Mouse (Mus musculus) embryonic facial prominence, embryonic 13.5 days (tissue): ENCODE results near the gene Clrn3. TPM values are rescaled to one million over a fixed set of nuclear protein-coding genes. Genes with fewer than 3 reads are reported as not detected.

Experiments used
- ATAC-seq: fragments of 200-750 bp; cut with Nextera tagmentation; 2 replicates; pipeline ENCODE4 v1.8.0; 2017; ENCODE audit warnings: low read depth; ENCODE audit not compliant: insufficient number of reproducible peaks, insufficient read depth, low FRiP score, low TSS enrichment
- H3K27ac ChIP-seq: fragments of 300-500 bp; sonication (generic); 2 replicates; pipeline ENCODE4 v1.5.1; 2015; ENCODE audit warnings: moderate library complexity, mild to moderate bottlenecking, inconsistent platforms
- H3K27me3 ChIP-seq: fragments of 300-500 bp; sonication (generic); 2 replicates; pipeline ENCODE4 v1.6.1; 2015; ENCODE audit warnings: mild to moderate bottlenecking, inconsistent platforms
- H3K36me3 ChIP-seq: fragments of 300-500 bp; sonication (generic); 2 replicates; pipeline ENCODE4 v1.6.1; 2015; ENCODE audit warnings: mild to moderate bottlenecking, inconsistent platforms
- H3K4me1 ChIP-seq: fragments of 300-500 bp; sonication (generic); 2 replicates; pipeline ENCODE4 v1.6.1; 2015; ENCODE audit warnings: inconsistent platforms
- H3K4me2 ChIP-seq: fragments of 300-500 bp; sonication (generic); 2 replicates; pipeline ENCODE4 v1.6.1; 2015; ENCODE audit warnings: moderate library complexity, mild to moderate bottlenecking, inconsistent platforms
- H3K4me3 ChIP-seq: fragments of 300-500 bp; sonication (generic); 2 replicates; pipeline ENCODE4 v1.5.1; 2015; ENCODE audit warnings: mild to moderate bottlenecking, inconsistent platforms
- H3K9ac ChIP-seq: fragments of 300-500 bp; sonication (generic); 2 replicates; pipeline ENCODE4 v1.6.1; 2015; ENCODE audit warnings: mild to moderate bottlenecking, inconsistent platforms
- H3K9me3 ChIP-seq: fragments of 300-500 bp; sonication (generic); 2 replicates; pipeline ENCODE4 v1.6.1; 2016; ENCODE audit warnings: inconsistent platforms
- WGBS: fragments of 180-500 bp; shearing (Covaris S2); methylation state at CpG from one replicate; pipeline ENCODE4 v1.1.7; 2015; ENCODE audit warnings: mixed read lengths; 5-methylcytosine and 5-hydroxymethylcytosine counted together
- polyA plus RNA-seq: library from polyadenylated mRNA; unstranded; fragments of >200 nt; fragmentation: Nextera tagmentation; extraction: Ambion mirVana; gene quantifications from 2 replicates; pipeline ENCODE4 v1.2.1, GENCODE M21; 2015

Clrn3 gene
- polyA plus RNA-seq, 1 experiment from 2014 or later: not detected

DNA sequence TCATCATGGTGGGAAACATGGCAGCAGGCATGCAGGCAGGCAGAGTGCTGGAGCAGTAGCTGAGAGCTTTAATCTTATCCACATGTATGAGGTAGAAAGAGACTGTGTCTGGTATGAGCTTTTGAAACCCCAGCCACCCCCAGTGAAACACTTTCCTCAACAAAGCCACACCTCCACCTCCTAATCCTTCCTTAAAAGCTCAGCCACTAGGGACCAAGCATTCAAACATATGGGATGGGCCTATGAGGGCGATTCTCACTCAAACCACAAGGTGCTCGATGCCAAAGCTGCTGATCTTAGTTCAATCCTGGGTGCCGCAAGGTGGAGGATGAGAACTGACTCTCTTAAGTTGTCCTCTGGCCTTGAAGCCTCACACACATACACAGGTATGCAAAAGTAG is 25.1 kb upstream of the Clrn3 start:
- no peaks in the 10 kb centered on the region for H3K36me3 ChIP-seq
- H3K27me3 ChIP-seq: 0 out of 2 replicates have a peak, but pooled peaks cover 4% of the 10 kb centered on the region
- H3K27ac ChIP-seq: no peak overlapping the region
- H3K4me2 ChIP-seq: no peak overlapping the region
- H3K4me1 ChIP-seq: peaks cover 20% of the 10 kb centered on the region
- H3K9ac ChIP-seq: no peak overlapping the region
- no peak for ATAC-seq
- H3K4me3 ChIP-seq: no peak overlapping the region
- 76% methylated on average over 3 of the region's 3 CpGs for WGBS
- no peaks in the 10 kb centered on the region for H3K9me3 ChIP-seq

- H3K27ac ChIP-seq: no peak overlapping the region
- H3K9me3 ChIP-seq: no peaks in the 10 kb centered on the region
- no peaks in the 10 kb centered on the region for H3K36me3 ChIP-seq
- H3K4me3 ChIP-seq: no peak overlapping the region
- ATAC-seq: no peak
- peaks cover 22% of the 10 kb centered on the region for H3K4me1 ChIP-seq
- H3K9ac ChIP-seq: no peak overlapping the region
- WGBS: 59% methylated on average over 1 of the region's 1 CpGs
- H3K4me2 ChIP-seq: no peak overlapping the region
- 0 out of 2 replicates have a peak, but pooled peaks cover 4% of the 10 kb centered on the region for H3K27me3 ChIP-seq
Measured at GRCm38 (mm10) chr7:135551547-135551946, 23.1 kb upstream of the Clrn3 start.

- no peaks in the 10 kb centered on the region for H3K36me3 ChIP-seq
- H3K9me3 ChIP-seq: no peaks in the 10 kb centered on the region
- H3K27me3 ChIP-seq: 0 out of 2 replicates have a peak, but pooled peaks cover 4% of the 10 kb centered on the region
- no peak overlapping the region for H3K27ac ChIP-seq
- no peak overlapping the region for H3K9ac ChIP-seq
- no peak overlapping the region for H3K4me3 ChIP-seq
- peaks cover 34% of the 10 kb centered on the region for H3K4me1 ChIP-seq
- no peak for ATAC-seq
- WGBS: 69% methylated on average over 6 of the region's 6 CpGs
- no peak overlapping the region for H3K4me2 ChIP-seq
Measured at GRCm38 (mm10) chr7:135548434-135548833, 20.0 kb upstream of the Clrn3 start.

- no peak overlapping the region for H3K9ac ChIP-seq
- H3K36me3 ChIP-seq: no peaks in the 10 kb centered on the region
- no peaks in the 10 kb centered on the region for H3K9me3 ChIP-seq
- no peak for ATAC-seq
- H3K27ac ChIP-seq: no peak overlapping the region
- H3K4me1 ChIP-seq: peaks cover 29% of the 10 kb centered on the region
- H3K4me2 ChIP-seq: no peak overlapping the region
- 48% methylated on average over 5 of the region's 5 CpGs for WGBS
- H3K4me3 ChIP-seq: no peak overlapping the region
- H3K27me3 ChIP-seq: 0 out of 2 replicates have a peak, but pooled peaks cover 4% of the 10 kb centered on the region
Measured at GRCm38 (mm10) chr7:135546530-135546929, 18.1 kb upstream of the Clrn3 start.

GRCm38 (mm10) chr7:135545957-135546356 is 17.5 kb upstream of the Clrn3 start:
- Histone ChIP-seq H3K9me3 (no peaks in the 10 kb centered on the region), H3K4me1 (peaks cover 25% of the 10 kb centered on the region)
- WGBS: 66% methylated on average over 7 of the region's 7 CpGs

DNA sequence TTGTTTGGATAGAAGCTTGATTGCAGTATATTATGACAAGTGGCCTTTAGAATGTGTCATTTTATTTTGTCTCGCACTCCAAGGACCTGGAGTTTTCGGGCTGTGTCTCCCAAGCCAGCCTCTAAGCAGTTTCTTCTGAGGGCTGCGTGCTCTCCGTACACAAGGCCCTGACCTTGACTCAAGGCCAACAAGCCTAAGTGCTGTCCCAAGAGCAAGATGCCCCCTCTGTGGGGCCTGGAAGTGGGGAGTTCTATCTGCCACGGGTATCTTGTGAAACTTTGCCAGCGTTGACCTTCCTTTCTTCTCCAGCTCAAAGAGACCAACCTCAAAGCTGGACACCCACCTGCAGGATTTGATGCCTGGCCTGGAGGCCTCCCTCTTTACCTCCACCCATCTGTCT is 15.9 kb upstream of the Clrn3 start:
- H3K4me1 ChIP-seq: peaks cover 15% of the 10 kb centered on the region; the same call in 1 of the 2 replicates
- WGBS: 88% methylated on average over 6 of the region's 6 CpGs
- H3K27ac ChIP-seq: no peak overlapping the region
- H3K36me3 ChIP-seq: no peaks in the 10 kb centered on the region
- H3K27me3 ChIP-seq: peaks cover 13% of the 10 kb centered on the region
- no peak overlapping the region for H3K4me2 ChIP-seq
- H3K9ac ChIP-seq: no peak overlapping the region
- no peak for ATAC-seq
- H3K9me3 ChIP-seq: no peaks in the 10 kb centered on the region
- no peak overlapping the region for H3K4me3 ChIP-seq

More at GRCm38 (mm10) chr7:135545957-135546356, 17.5 kb upstream of the Clrn3 start:
- H3K36me3 ChIP-seq: no peaks in the 10 kb centered on the region
- no peak overlapping the region for H3K27ac ChIP-seq
- H3K27me3 ChIP-seq: 0 out of 2 replicates have a peak, but pooled peaks cover 4% of the 10 kb centered on the region
- H3K4me3 ChIP-seq: no peak overlapping the region
- no peak overlapping the region for H3K4me2 ChIP-seq
- H3K9ac ChIP-seq: no peak overlapping the region
- ATAC-seq: no peak

GRCm38 (mm10) chr7:135543033-135543432 is 14.6 kb upstream of the Clrn3 start:
- ATAC-seq: no peak
- H3K4me3 ChIP-seq: no peak overlapping the region
- no peaks in the 10 kb centered on the region for H3K36me3 ChIP-seq
- 44% methylated on average over 3 of the region's 3 CpGs for WGBS
- H3K27ac ChIP-seq: no peak overlapping the region
- H3K4me1 ChIP-seq: peaks cover 19% of the 10 kb centered on the region
- H3K9me3 ChIP-seq: no peaks in the 10 kb centered on the region
- no peak overlapping the region for H3K9ac ChIP-seq
- peaks cover 22% of the 10 kb centered on the region for H3K27me3 ChIP-seq
- no peak overlapping the region for H3K4me2 ChIP-seq

- WGBS: 63% methylated on average over 3 of the region's 3 CpGs
Measured at GRCm38 (mm10) chr7:135542235-135542634, 13.8 kb upstream of the Clrn3 start.

DNA sequence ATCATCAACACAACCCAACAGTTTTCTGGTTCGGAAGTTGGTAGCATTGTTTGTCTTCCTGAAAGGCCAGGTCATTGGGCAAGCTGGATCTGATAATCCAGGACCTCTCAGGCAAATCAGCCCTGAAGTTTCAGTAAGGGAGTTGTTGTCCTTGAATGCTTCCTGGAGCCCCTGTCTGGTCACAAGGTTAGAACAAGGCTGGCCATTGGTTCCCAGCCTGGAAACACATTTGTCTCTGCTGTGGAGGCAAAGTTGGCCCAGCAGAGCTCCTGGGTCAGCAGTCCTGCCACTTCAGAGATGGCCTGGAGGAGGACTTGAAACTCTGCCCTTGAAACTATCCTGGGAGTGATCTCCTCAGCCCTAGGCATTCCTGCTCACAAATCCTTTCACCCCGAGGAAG is 11.0 kb upstream of the Clrn3 start:
- no peaks in the 10 kb centered on the region for H3K36me3 ChIP-seq
- H3K4me3 ChIP-seq: no peak overlapping the region
- no peaks in the 10 kb centered on the region for H3K9me3 ChIP-seq
- no peak overlapping the region for H3K9ac ChIP-seq
- H3K4me2 ChIP-seq: peak overlapping the region; percentile 97; the same call in 1 of the 2 replicates
- H3K27me3 ChIP-seq: peaks cover 22% of the 10 kb centered on the region
- peaks cover 4% of the 10 kb centered on the region; the same call in 1 of the 2 replicates for H3K4me1 ChIP-seq
- H3K27ac ChIP-seq: no peak overlapping the region
- no peak for ATAC-seq
- 79% methylated on average over 2 of the region's 2 CpGs for WGBS

More at GRCm38 (mm10) chr7:135542235-135542634, 13.8 kb upstream of the Clrn3 start:
- no peaks in the 10 kb centered on the region for H3K9me3 ChIP-seq
- no peak overlapping the region for H3K4me2 ChIP-seq
- no peak overlapping the region for H3K27ac ChIP-seq
- H3K4me3 ChIP-seq: no peak overlapping the region
- no peak overlapping the region for H3K9ac ChIP-seq
- no peaks in the 10 kb centered on the region for H3K36me3 ChIP-seq
- no peak for ATAC-seq
- peaks cover 22% of the 10 kb centered on the region for H3K27me3 ChIP-seq
- peaks cover 19% of the 10 kb centered on the region for H3K4me1 ChIP-seq

DNA sequence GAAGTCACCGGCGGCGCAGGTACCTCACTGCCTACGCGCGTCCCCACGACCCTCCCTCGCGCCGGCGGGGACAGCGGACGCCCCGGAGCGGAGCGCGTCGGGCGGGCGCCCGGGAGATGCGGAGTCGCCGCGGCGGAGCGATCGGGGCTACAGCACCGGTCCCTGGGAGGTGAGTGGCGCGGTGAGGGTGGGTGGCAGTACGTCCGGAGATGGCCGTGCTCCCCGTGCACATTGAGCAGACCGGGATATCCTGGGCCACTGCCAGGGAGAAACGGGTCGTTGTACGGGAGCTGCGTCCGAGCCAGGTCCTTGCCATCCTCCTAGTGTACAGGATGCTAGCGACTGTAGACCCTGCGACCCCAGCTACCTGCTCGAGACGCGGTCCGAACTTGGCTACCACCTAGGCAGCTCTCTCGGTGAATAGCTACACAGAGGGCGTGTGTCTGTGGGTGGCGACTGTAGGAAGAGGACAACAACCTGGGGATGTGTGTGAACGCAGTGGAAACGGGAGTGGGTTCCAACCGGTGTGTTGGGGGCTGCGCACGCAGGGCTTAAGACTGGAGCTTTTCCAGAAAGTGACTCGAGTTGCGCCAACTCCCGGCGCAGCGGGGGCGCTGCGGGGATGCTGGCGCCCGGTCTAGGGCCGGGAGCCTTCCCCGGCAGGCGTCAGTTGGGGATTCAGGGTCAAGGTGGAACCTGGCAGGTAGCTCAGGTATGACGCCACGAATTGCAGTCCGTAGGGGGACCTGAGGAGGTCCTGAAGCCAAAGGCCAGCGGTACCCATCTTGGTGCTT is 9.7 kb upstream of the Clrn3 start:
- H3K9me3 ChIP-seq: no peaks in the 10 kb centered on the region
- peak; percentile 40 for ATAC-seq
- H3K27me3 ChIP-seq: peaks cover 22% of the 10 kb centered on the region
- peak overlapping the region; percentile 97 for H3K4me2 ChIP-seq
- H3K4me3 ChIP-seq: peak overlapping the region; percentile 69
- no peaks in the 10 kb centered on the region for H3K36me3 ChIP-seq
- peak overlapping the region; percentile 76 for H3K9ac ChIP-seq
- peak overlapping the region; percentile 28; the same call in 1 of the 2 replicates for H3K27ac ChIP-seq
- peaks cover 4% of the 10 kb centered on the region; the same call in 1 of the 2 replicates for H3K4me1 ChIP-seq
- 1% methylated on average over 71 of the region's 71 CpGs for WGBS

- H3K27ac ChIP-seq: peak within 1 kb of the TSS; percentile 28; the same call in 1 of the 2 replicates
- peak within 1 kb of the TSS; percentile 76 for H3K9ac ChIP-seq
- H3K27me3 ChIP-seq: peaks cover 22% of the 10 kb centered on the region
- 2% methylated on average over 28 of the region's 28 CpGs for WGBS
- H3K9me3 ChIP-seq: no peaks in the 10 kb centered on the region
- ATAC-seq: peak; percentile 84
- H3K4me3 ChIP-seq: peak within 1 kb of the TSS; percentile 69
- no peaks in the 10 kb centered on the region for H3K36me3 ChIP-seq
- H3K4me2 ChIP-seq: peak within 1 kb of the TSS; percentile 97
- H3K4me1 ChIP-seq: peaks cover 4% of the 10 kb centered on the region; the same call in 1 of the 2 replicates
Measured at GRCm38 (mm10) chr7:135537341-135537901, 9.0 kb upstream of the Clrn3 start, which contains the start of gene Ptpre. TSS of gene Ptpre (plus strand) at chr7:135537481.
